Mouse (Mus musculus) small intestine, adult 2 months (tissue): ENCODE measurements around the gene Lrrc41.

Experiments used
- CTCF ChIP-seq: fragments of 200-500 bp; IDR thresholded peaks from 2 replicates; pipeline ENCODE4 v1.5.1; 2012; ENCODE audit warnings: low read depth, mild to moderate bottlenecking, control low read depth, inconsistent platforms, low read length, moderate library complexity, mixed read lengths; ENCODE audit not compliant: insufficient replicate concordance, insufficient read length; ENCODE audit errors: extremely low read depth
- POLR2A ChIP-seq: fragments of 200-500 bp; IDR thresholded peaks from 2 replicates; pipeline ENCODE4 v1.6.1; 2012; ENCODE audit warnings: low read depth, mild to moderate bottlenecking, control low read depth, inconsistent platforms, low read length, moderate library complexity

DNA sequence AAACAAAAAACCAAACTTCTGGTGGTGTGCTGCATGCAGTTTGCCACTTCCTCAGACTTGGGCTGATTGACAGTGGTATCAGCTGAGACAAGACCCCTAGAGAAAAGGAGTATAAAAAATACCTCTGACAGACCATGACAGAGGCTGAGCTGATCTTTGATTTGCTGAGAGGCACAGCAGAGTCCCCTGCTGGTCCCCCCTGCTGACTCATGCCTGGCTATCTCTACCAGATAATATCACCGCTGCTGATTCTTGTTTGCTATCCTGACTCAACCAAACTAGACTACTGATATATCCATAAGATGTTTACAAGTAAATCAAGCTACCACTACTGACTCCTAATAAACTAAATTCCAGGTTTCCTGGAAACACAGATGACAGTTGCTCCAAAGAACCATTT lies 11.2 kb upstream of the Lrrc41 start:
- TF ChIP-seq CTCF (no peak), POLR2A (no peak)
